Mouse (Mus musculus): ENCODE measurements around the gene Cnih1.

GRCm38 (mm10) chr14:46803259-46803658 lies 15.0 kb upstream of the Cnih1 start:
- no peak for TF ChIP-seq MAFK (IDR thresholded peaks at IDR 0.05; ENCODE audit: insufficient read depth, low read depth, low read length)
- TF ChIP-seq ZNF384 (IDR thresholded peaks at IDR 0.05; ENCODE audit: low read depth, low read length) = no peak

Data from ES-E14 (cell line).